Mouse (Mus musculus) lung, adult 18-20 months (tissue): ENCODE results near the gene Bnipl.

Experiments
- DNase-seq, 2 experiments: peaks; one replicate each; pipeline ENCODE4 v3.0.0; 2022; ENCODE audit warnings: mixed read lengths in 2 of 2

Bnipl gene

GRCm38 (mm10) chr3:95250783-95251424 lies at the start of gene Bnipl:
TSS of gene Bnipl (minus strand) at chr3:95251193.
- DNase-seq: peak; percentile 53 to 67

- no peak for DNase-seq
These were observed 47.0 kb upstream of the Bnipl start for GRCm38 (mm10) chr3:95298018-95298417.

DNA sequence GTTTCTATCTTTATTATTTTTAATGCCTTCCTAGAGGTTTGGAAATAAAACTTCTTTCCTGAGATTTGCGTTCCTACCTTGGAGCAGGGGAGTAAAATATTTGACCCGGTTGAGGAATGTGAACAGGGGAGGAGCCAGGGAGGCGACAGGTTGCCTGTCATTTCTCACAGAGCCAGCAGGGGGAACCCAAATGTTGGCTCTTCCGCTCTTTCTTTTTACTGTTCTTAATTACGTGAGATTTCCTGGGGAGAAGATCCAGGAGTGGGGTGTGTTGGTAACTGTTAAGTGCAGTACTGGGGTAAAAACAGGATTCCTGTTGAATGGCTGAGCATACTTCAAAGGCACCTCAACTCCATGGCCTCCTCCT lies 45.1 kb upstream of the Bnipl start:
- DNase-seq: peak; percentile 67 to 71

DNA sequence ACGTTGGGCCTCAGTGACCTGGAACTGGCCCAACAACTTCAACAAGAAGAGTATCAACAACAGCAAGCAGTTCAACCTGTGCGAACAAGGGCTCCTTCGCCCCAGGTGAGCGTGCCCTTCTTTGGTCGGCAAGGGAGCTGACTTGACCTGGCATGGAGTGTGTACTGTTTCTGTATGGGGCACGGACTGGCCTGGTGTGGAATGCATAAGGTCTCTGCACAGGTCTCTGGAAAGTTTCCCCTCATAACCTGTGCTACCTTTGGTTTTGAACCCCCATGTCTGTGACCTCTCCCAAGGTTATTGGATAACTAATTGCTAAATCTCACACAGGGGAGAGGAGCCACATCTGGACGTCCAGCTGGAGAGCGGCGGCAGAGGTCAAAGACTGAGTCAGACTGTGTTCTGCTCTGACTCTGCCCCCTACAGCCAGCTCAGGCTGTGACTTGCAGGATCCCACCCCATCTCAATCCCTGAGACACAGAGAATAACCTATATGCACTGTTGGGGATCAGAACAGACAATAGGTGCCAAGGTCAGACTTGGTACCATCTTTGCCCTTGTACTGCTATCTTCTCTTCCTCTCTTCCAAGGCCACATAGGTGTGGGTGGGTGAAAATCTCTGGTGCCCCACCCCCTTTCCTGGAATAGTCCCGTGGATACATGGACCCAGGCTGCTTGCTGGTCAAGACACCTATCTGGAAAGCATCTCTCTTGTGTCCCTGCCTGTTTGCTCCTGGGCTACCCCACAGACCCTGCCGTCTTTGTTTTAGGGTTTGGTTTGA lies 44.5 kb upstream of the Bnipl start:
- peak; percentile 45 to 62 for DNase-seq

DNA sequence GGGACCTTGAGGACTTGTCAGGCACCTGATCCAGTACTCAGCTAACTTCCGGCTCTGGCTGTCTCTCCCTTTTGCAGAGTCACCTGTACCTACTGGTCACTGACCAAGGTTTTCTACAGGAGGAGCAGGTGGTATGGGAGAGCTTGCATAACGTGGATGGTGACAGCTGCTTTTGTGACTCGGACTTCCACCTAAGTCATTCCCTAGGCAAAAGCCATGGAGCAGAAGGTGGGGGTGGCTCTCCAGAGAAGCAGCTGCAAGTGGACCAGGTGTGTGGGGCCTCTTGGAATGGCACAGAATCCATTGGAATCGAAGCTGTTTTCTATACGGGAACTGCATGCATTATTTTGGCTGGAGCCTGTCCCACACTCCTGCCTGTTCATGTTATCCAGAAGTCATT lies 43.7 kb upstream of the Bnipl start:
- no peak for DNase-seq

DNA sequence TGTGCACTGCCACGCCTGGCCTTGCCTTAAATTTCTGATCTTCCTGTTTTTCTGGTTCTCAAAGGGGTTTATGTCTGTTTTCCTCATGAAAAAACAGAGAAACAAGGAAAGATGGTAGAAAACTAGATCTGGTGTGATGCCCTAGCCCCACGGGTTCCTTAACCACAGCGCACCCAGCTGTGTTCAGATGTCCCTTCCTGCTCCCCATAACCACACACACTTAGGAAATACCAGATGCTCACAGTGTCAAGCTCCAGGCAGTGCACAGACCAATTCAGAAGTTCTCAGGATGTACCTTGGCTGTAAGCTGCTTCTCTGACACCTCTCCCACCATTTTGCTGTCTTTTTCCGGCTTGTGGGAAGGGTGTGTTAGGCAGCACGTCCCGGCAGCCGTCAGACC lies 43.3 kb upstream of the Bnipl start:
- DNase-seq: no peak

GRCm38 (mm10) chr3:95293537-95293936 lies 42.5 kb upstream of the Bnipl start:
- peak; percentile 59 to 67 for DNase-seq

GRCm38 (mm10) chr3:95292899-95293298 lies 41.9 kb upstream of the Bnipl start:
- DNase-seq: no peak

DNA sequence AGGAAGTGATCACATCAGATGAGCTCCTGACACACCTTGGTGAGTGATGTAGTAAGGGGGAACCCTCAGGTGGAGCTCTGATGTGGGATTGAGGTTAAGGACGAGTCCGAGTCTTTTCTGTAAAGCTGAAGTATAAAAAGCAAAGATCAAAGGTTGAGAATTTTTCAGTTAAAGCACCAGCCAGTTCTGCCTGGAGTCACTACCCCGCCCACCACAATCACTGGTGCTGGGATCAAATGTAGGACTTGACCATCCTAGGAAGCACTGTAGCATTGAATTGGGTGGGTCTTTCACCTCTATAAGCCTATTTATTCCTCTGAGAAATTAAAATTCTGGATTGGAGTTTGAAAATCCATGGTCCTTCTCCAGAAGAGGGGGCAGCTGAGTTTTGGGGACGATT lies 40.0 kb upstream of the Bnipl start:
- DNase-seq: no peak

GRCm38 (mm10) chr3:95290156-95290555 lies 39.2 kb upstream of the Bnipl start:
- DNase-seq: no peak

- DNase-seq: no peak
These were observed 38.4 kb upstream of the Bnipl start for GRCm38 (mm10) chr3:95289419-95289818.

- no peak for DNase-seq
These were observed 36.5 kb upstream of the Bnipl start for GRCm38 (mm10) chr3:95287541-95287940.

- peak; percentile 40 to 56 for DNase-seq
These were observed 35.5 kb upstream of the Bnipl start for GRCm38 (mm10) chr3:95286510-95286909.

DNA sequence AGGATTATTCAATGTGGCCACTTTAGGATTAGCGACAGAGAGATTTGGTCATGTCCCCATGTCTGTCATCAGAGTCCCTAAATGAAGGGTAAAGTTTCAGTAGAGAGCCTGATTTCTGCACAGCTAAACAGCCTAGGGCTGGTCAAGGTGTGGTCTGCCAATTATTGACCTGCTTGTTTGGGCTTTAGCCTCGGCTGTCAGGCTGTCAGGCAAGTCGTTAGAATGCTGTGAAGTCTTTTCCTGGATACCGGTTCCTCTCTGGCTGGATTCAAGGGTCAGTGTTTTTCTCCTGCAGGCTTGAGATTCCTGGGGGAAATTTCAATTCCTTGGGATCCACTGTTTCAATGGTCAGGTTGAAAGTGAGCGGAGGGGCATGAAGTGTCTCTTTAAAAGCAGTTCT lies 35.0 kb upstream of the Bnipl start:
- no peak for DNase-seq

- no peak for DNase-seq
These were observed 34.4 kb upstream of the Bnipl start for GRCm38 (mm10) chr3:95285390-95285789.

DNA sequence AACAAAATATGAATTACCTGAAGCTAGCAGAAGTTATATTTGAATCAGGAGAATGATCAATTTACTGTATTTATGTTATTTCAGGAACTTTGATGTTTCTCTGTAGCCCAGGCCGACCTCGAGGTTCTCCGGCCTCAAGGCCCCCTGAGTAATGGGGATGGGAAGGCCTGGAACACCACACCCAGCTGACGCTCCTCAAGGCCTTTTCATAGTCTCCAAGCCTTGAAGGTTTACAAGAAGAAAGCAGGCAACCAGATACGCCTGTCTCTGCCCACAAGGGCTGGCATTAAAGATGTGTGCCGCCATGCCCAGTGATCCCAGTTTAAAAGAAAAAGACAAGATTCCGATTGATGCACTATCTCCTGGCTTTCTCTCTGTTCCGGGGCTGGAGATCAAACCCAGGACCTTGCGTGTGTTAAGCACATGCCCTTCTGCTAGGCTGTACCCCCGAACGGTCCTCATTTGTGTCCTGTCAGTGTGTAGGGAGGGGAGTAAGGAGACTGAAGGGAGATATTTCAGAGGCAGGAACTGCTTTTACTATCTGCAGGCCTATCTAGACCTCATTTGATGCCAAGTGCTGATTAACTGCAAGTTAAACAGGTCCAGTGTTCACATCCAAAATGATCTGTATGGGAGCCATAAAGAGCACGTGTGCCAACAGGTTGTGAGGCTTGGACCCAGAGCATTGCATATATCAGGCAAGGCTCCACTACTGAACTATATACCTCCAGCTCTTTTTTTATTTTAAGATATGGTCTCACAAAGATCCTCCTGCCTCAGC lies 33.7 kb upstream of the Bnipl start:
- no peak for DNase-seq

GRCm38 (mm10) chr3:95284062-95284461 lies 33.1 kb upstream of the Bnipl start:
- no peak for DNase-seq

- DNase-seq: no peak
These were observed 32.6 kb upstream of the Bnipl start for GRCm38 (mm10) chr3:95283589-95283941.

- peak; percentile 88 to 92 for DNase-seq
These were observed 32.0 kb upstream of the Bnipl start for GRCm38 (mm10) chr3:95282865-95283588.

- DNase-seq: peak; percentile 80 to 88
These were observed 31.4 kb upstream of the Bnipl start for GRCm38 (mm10) chr3:95282381-95282864.

DNA sequence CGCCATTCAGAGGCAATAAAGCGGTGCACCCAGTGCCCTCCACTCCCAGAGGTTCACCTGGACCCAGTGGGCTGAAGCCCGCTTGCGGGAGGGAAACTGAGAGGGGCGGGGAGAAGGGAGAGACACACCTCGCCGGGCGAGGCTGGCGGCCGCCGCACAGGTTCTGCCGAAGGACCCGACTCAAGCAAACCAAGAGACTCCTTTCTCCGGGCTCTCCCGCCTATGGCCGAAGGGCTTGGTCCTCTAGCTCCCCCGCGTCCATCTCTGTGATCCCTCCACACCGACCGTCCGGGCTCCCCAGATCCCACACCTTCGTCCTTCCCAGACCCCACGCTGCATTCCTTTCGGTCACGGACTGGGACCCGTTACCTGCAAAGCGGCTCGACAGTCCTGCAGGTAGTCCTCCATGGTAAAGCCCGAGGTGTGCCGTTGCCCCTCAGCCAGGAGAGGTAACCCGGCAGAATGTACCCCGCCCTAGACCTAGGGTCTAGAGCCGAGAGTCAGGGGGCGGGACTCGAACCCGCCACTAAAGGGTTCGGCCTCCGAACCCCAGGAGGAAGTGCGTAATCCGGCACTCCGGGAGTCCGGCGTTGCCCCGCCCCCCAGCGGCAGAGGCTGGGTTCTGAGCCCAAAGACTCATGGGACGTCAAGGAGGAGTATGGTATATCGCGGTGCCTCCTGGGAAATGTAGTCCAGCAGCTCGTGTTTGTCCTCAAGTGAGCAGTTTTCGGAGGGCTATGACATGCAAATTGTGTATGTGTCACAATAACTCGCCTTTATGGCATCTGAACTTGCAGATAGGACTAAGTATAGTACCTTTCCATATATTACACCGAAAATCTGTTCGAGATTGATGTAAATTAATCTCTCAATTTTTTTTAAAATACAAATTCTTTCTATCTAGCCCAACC lies 30.5 kb upstream of the Bnipl start, which contains the start of the genes Mindy1 and Prune1:
Mindy1 (plus strand) TSS at position 130 of the 911 bp plus-strand sequence.
Prune1 (minus strand) TSS at position 861 of the 911 bp plus-strand sequence.
- DNase-seq: peak; percentile 99

GRCm38 (mm10) chr3:95280747-95281146 lies 29.8 kb upstream of the Bnipl start:
- peak; percentile 35 to 47 for DNase-seq
